Mouse (Mus musculus) testis, adult 2 months (tissue): Measurements from ENCODE around the gene Mas1. TPM values are rescaled to one million over a fixed set of nuclear protein-coding genes. Genes with fewer than 3 reads are reported as not detected.
A peak's percentile ranks its signal among the peaks of the same experiment; 100 is the strongest.
"Not testable (repeated sequence)": the region's sequence is repeated elsewhere in the genome, so short reads cannot be mapped to it uniquely, and the experiment has no call there.

Experiments used
- H3K27ac ChIP-seq: fragments of 200-500 bp; 2 replicates; pipeline ENCODE4 v1.5.1; 2012; ENCODE audit warnings: low read depth, low read length; ENCODE audit not compliant: control insufficient read depth, insufficient read depth
- H3K27me3 ChIP-seq: fragments of 200-500 bp; 2 replicates; pipeline ENCODE4 v1.6.1; 2012; ENCODE audit warnings: mild to moderate bottlenecking, low read length, moderate library complexity; ENCODE audit not compliant: control insufficient read depth, insufficient read depth
- H3K36me3 ChIP-seq: fragments of 200-500 bp; 2 replicates; pipeline ENCODE4 v1.6.1; 2012; ENCODE audit warnings: mild to moderate bottlenecking, low read length; ENCODE audit not compliant: control insufficient read depth, insufficient read depth
- H3K4me1 ChIP-seq: fragments of 200-500 bp; 2 replicates; pipeline ENCODE4 v1.6.1; 2012; ENCODE audit warnings: low read length; ENCODE audit not compliant: control insufficient read depth, insufficient read depth
- H3K4me3 ChIP-seq: fragments of 200-500 bp; 2 replicates; pipeline ENCODE4 v1.5.1; 2012; ENCODE audit warnings: low read depth, mild to moderate bottlenecking, low read length, moderate library complexity, mixed read lengths; ENCODE audit not compliant: control insufficient read depth
- CTCF ChIP-seq: fragments of 200-500 bp; IDR thresholded peaks from 2 replicates; pipeline ENCODE4 v1.5.1; 2012; ENCODE audit warnings: low read depth, mild to moderate bottlenecking, inconsistent platforms, low read length, moderate library complexity; ENCODE audit not compliant: control insufficient read depth, insufficient read depth, insufficient replicate concordance
- POLR2A ChIP-seq: fragments of 200-500 bp; IDR thresholded peaks from 2 replicates; pipeline ENCODE4 v1.6.1; 2012; ENCODE audit warnings: low read depth, mild to moderate bottlenecking, inconsistent platforms, low read length, moderate library complexity; ENCODE audit not compliant: control insufficient read depth
- polyA plus RNA-seq: library from polyadenylated mRNA; depleted of rRNA; stranded (reverse); fragments of >200 nt; gene quantifications from 2 replicates; pipeline ENCODE4 v1.2.3, GENCODE M21; 2012

The Mas1 gene
- polyA plus RNA-seq, 1 experiment: 78.9 TPM

- H3K27me3 ChIP-seq: no peaks in the 10 kb centered on the region
- H3K4me1 ChIP-seq: no peaks in the 10 kb centered on the region; the same call in 1 of the 2 replicates
- H3K36me3 ChIP-seq: no peaks in the 10 kb centered on the region
- H3K27ac ChIP-seq: 0 out of 2 replicates have a peak overlapping the region, but pooled peaks have one; percentile 11
- TF ChIP-seq CTCF: no peak
- TF ChIP-seq POLR2A: no peak
- no peak overlapping the region for H3K4me3 ChIP-seq
These were observed 38.5 kb upstream of the Mas1 start for GRCm38 (mm10) chr17:12906436-12906835.

- Histone ChIP-seq H3K4me3 (no peak overlapping the region), H3K36me3 (no peaks in the 10 kb centered on the region), H3K27me3 (no peaks in the 10 kb centered on the region), H3K27ac (no peak overlapping the region), H3K4me1 (no peaks in the 10 kb centered on the region; the same call in 1 of the 2 replicates)
- TF ChIP-seq CTCF (no peak), POLR2A (no peak)
These were observed 37.9 kb upstream of the Mas1 start for GRCm38 (mm10) chr17:12905810-12906209.

GRCm38 (mm10) chr17:12904349-12904748, 36.4 kb upstream of the Mas1 start:
- TF ChIP-seq POLR2A (no peak), CTCF (no peak)
- Histone ChIP-seq H3K27ac (no peak overlapping the region), H3K4me1 (no peaks in the 10 kb centered on the region), H3K36me3 (no peaks in the 10 kb centered on the region), H3K27me3 (no peaks in the 10 kb centered on the region), H3K4me3 (no peak overlapping the region)

GRCm38 (mm10) chr17:12903372-12904333, 35.7 kb upstream of the Mas1 start:
- H3K27me3 ChIP-seq: no peaks in the 10 kb centered on the region
- no peaks in the 10 kb centered on the region for H3K4me1 ChIP-seq
- no peaks in the 10 kb centered on the region; the same call in 1 of the 2 replicates for H3K36me3 ChIP-seq
- no peak overlapping the region for H3K27ac ChIP-seq
- TF ChIP-seq CTCF: no peak
- no peak for TF ChIP-seq POLR2A
- no peak overlapping the region for H3K4me3 ChIP-seq

GRCm38 (mm10) chr17:12902291-12902690, 34.3 kb upstream of the Mas1 start:
- Histone ChIP-seq H3K36me3 (no peaks in the 10 kb centered on the region; the same call in 1 of the 2 replicates), H3K27me3 (no peaks in the 10 kb centered on the region), H3K4me3 (no peak overlapping the region), H3K4me1 (no peaks in the 10 kb centered on the region), H3K27ac (no peak overlapping the region)
- TF ChIP-seq CTCF (no peak), POLR2A (no peak)

- H3K4me1 ChIP-seq, H3K27ac ChIP-seq, H3K27me3 ChIP-seq, H3K4me3 ChIP-seq, H3K36me3 ChIP-seq: not testable (repeated sequence)
These were observed 30.7 kb upstream of the Mas1 start for GRCm38 (mm10) chr17:12898607-12899006.

GRCm38 (mm10) chr17:12897674-12898073, 29.7 kb upstream of the Mas1 start:
- no peaks in the 10 kb centered on the region; the same call in 1 of the 2 replicates for H3K36me3 ChIP-seq
- no peaks in the 10 kb centered on the region for H3K27me3 ChIP-seq
- H3K4me3 ChIP-seq: no peak overlapping the region
- H3K27ac ChIP-seq: no peak overlapping the region
- no peak for TF ChIP-seq CTCF
- no peak for TF ChIP-seq POLR2A
- H3K4me1 ChIP-seq: no peaks in the 10 kb centered on the region

GRCm38 (mm10) chr17:12892033-12892432, 24.1 kb upstream of the Mas1 start:
- TF ChIP-seq CTCF (no peak), POLR2A (no peak)
- Histone ChIP-seq H3K4me1 (no peaks in the 10 kb centered on the region), H3K4me3 (no peak overlapping the region), H3K27me3 (no peaks in the 10 kb centered on the region), H3K27ac (no peak overlapping the region), H3K36me3 (no peaks in the 10 kb centered on the region; the same call in 1 of the 2 replicates)
